In the genomic region with DNA sequence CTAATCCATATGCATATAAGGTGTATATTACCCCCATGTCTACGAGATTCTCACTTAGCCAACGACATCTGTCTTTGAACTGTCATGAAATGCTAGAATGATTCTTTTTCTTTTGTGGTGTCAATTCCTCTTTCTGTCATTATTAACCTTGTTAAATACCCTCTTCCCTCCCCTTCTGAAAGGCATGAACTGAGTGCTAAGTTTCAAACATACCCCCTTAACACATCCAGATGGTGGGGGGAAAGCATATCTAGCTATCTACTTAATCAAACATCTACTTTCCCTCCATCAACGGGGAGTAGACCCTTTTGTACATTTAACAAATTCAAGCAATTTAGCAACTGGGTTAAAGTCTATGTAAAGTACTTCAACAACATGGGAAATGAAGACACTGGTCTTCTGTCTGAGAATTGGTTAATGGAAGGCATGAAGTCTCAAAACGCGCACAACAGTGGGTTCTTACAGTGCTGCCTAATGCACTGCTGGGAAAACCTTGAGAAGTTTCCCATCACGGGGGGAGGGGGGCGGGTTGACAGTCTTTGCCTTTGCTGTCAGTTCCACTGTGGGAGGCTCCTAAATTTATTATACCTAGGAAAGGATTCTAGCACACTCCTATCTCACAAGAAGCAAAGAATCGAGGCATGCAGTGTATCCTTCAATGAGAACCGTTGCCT, we compare ENCODE assay signal across 33 mouse cellular contexts. TPM values are rescaled to one million over a fixed set of nuclear protein-coding genes. Genes with fewer than 3 reads are reported as not detected.
"Had no signal": no experiment of that assay in that cellular context is flagged by ENCODE, and none has a peak within 500 bp of the region (broad histone marks: within the 10 kb centered on the region; RNA-seq: fewer than 3 reads in every experiment).

No protein-coding gene starts in this region.

- H3K4me3 ChIP-seq: gastrocnemius, adult 2 months; heart, embryonic 10.5 days; heart, embryonic 12.5 days; hindbrain, embryonic 10.5 days; hindbrain, embryonic 12.5 days; intestine, embryonic 15.5 days; layer of hippocampus, adult 2 months; left cerebral cortex, adult 2 months; limb, embryonic 10.5 days; limb, embryonic 12.5 days; liver, embryonic 13.5 days; liver, embryonic 15.5 days had no signal

- H3K9ac ChIP-seq: heart, embryonic 12.5 days; hindbrain, embryonic 12.5 days; hindbrain, embryonic 14.5 days; intestine, embryonic 15.5 days; limb, embryonic 12.5 days; liver, embryonic 13.5 days; liver, embryonic 15.5 days had no signal

- H3K36me3 ChIP-seq: heart, embryonic 10.5 days; heart, embryonic 12.5 days; hindbrain, embryonic 10.5 days; hindbrain, embryonic 12.5 days; intestine, embryonic 15.5 days; limb, embryonic 10.5 days; limb, embryonic 12.5 days; liver, embryonic 13.5 days; liver, embryonic 15.5 days had no signal

- H3K9me3 ChIP-seq: heart, embryonic 10.5 days; heart, embryonic 12.5 days; hindbrain, embryonic 10.5 days; hindbrain, embryonic 12.5 days; intestine, embryonic 15.5 days; limb, embryonic 10.5 days; limb, embryonic 12.5 days; liver, embryonic 13.5 days; liver, embryonic 15.5 days had no signal

- H3K27me3 ChIP-seq: hindbrain, embryonic 12.5 days; intestine, embryonic 15.5 days; liver, embryonic 13.5 days; liver, embryonic 15.5 days had no signal

- DNase-seq: gastrocnemius, adult 2 months; gastrocnemius, postnatal 10 days; gastrocnemius, postnatal 25 days; heart, adult 18-20 months; heart, postnatal 10 days; heart, postnatal 4 days; kidney, adult 18-20 months; kidney, adult 8-10 months; kidney, postnatal 10 days; kidney, postnatal 25 days; kidney, postnatal 4 days; liver; liver, embryonic 13.5 days had no signal

- ATAC-seq: hindbrain, embryonic 16.5 days; inflammation-experienced regulatory T-cells, adult 6 months; intestine, embryonic 15.5 days; intestine, postnatal 0 days had no signal

- H3K4me2 ChIP-seq: heart, embryonic 12.5 days; hindbrain, embryonic 12.5 days; hindbrain, embryonic 14.5 days; intestine, embryonic 15.5 days; limb, embryonic 12.5 days; liver, embryonic 11.5 days; liver, embryonic 13.5 days; liver, embryonic 15.5 days had no signal

- H3K4me1 ChIP-seq: heart, embryonic 10.5 days; heart, embryonic 12.5 days; hindbrain, embryonic 10.5 days; hindbrain, embryonic 12.5 days; intestine, embryonic 15.5 days; limb, embryonic 10.5 days; limb, embryonic 12.5 days had no signal

- H3K27ac ChIP-seq: gastrocnemius, adult 2 months; heart, embryonic 10.5 days; hindbrain, embryonic 10.5 days; hindbrain, embryonic 12.5 days; hindbrain, embryonic 14.5 days; intestine, embryonic 15.5 days; layer of hippocampus, adult 2 months; left cerebral cortex, adult 2 months; limb, embryonic 10.5 days; limb, embryonic 12.5 days; liver, embryonic 13.5 days; liver, embryonic 15.5 days had no signal

RNA-seq across cellular contexts. Expression of a gene that starts 48.6 kb away (rescaled TPM):
- polyA plus RNA-seq: heart, embryonic 10.5 days; heart, embryonic 12.5 days; heart, embryonic 14.5 days; heart, embryonic 16.5 days; hindbrain, embryonic 10.5 days; hindbrain, embryonic 12.5 days; hindbrain, embryonic 14.5 days; hindbrain, embryonic 16.5 days; inflammation-experienced regulatory T-cells, adult 6 months; intestine, embryonic 15.5 days; intestine, postnatal 0 days; kidney, embryonic 14.5 days; kidney, embryonic 16.5 days; limb, embryonic 10.5 days; limb, embryonic 12.5 days; limb, embryonic 14.5 days; liver, embryonic 11.5 days; liver, embryonic 13.5 days; liver, embryonic 15.5 days had no signal
